Mouse (Mus musculus) lung, embryonic 16.5 days (tissue): ENCODE data around the gene Rapsn. TPM values are rescaled to one million over a fixed set of nuclear protein-coding genes. Genes with fewer than 3 reads are reported as not detected.

ENCODE experiments used
- ATAC-seq: fragments of 200-750 bp; cut with Nextera tagmentation; 2 replicates; pipeline ENCODE4 v1.8.0; 2017; ENCODE audit warnings: low read depth, mild to moderate bottlenecking, moderate library complexity
- H3K27ac ChIP-seq: fragments of 300-500 bp; sonication (generic); 2 replicates; pipeline ENCODE4 v1.5.1; 2014; ENCODE audit warnings: mild to moderate bottlenecking, control low read depth, low read length
- H3K27me3 ChIP-seq: fragments of 300-500 bp; sonication (generic); 2 replicates; pipeline ENCODE4 v1.6.1; 2014; ENCODE audit warnings: low read depth, low read length, mixed read lengths; ENCODE audit not compliant: control insufficient read depth, insufficient read depth
- H3K36me3 ChIP-seq: fragments of 300-500 bp; sonication (generic); 2 replicates; pipeline ENCODE4 v1.6.1; 2014; ENCODE audit warnings: low read length; ENCODE audit not compliant: control insufficient read depth, insufficient read depth
- H3K4me1 ChIP-seq: fragments of 300-500 bp; sonication (generic); replicated peaks from 2 replicates; pipeline ENCODE4 v1.6.1; 2014; ENCODE audit warnings: low read length, mixed read lengths; ENCODE audit not compliant: control insufficient read depth, insufficient read depth
- H3K4me2 ChIP-seq: fragments of 300-500 bp; sonication (generic); 2 replicates; pipeline ENCODE4 v1.6.1; 2014; ENCODE audit warnings: low read depth, low read length, control low read depth
- H3K4me3 ChIP-seq: fragments of 300-500 bp; sonication (generic); 2 replicates; pipeline ENCODE4 v1.5.1; 2014; ENCODE audit warnings: mild to moderate bottlenecking, low read length, control low read depth
- H3K9ac ChIP-seq: fragments of 300-500 bp; sonication (generic); 2 replicates; pipeline ENCODE4 v1.6.1; 2014; ENCODE audit warnings: low read length, control low read depth
- H3K9me3 ChIP-seq: fragments of 300-500 bp; sonication (generic); 2 replicates; pipeline ENCODE4 v1.6.1; 2016; ENCODE audit warnings: low read length; ENCODE audit not compliant: control insufficient read depth
- WGBS: fragments of 180-500 bp; shearing (Covaris S2); extraction: QIAGEN DNeasy Blood & Tissue Kit; methylation state at CpG from one replicate; pipeline ENCODE4 v1.1.7; 2014; 5-methylcytosine and 5-hydroxymethylcytosine counted together
- polyA plus RNA-seq: library from polyadenylated mRNA; unstranded; fragments of >200 nt; fragmentation: Nextera tagmentation; extraction: Ambion mirVana; gene quantifications from 2 replicates; pipeline ENCODE4 v1.2.1, GENCODE M21; 2015

Rapsn gene
- polyA plus RNA-seq, 1 experiment from 2014 or later: 2.0 TPM

GRCm38 (mm10) chr2:91061849-91062481 lies 26.5 kb downstream of the Rapsn start:
- no peaks in the 10 kb centered on the region for H3K9me3 ChIP-seq
- peak; percentile 53 for ATAC-seq
- H3K4me2 ChIP-seq: no peak overlapping the region

GRCm38 (mm10) chr2:91062779-91063606 lies 27.6 kb downstream of the Rapsn start:
- Histone ChIP-seq H3K27ac (no peak overlapping the region), H3K4me1 (no peaks in the 10 kb centered on the region), H3K36me3 (peaks cover 35% of the 10 kb centered on the region), H3K27me3 (no peaks in the 10 kb centered on the region), H3K9ac (no peak overlapping the region), H3K9me3 (no peaks in the 10 kb centered on the region), H3K4me2 (no peak overlapping the region), H3K4me3 (no peak overlapping the region)
- ATAC-seq: no peak
- WGBS: 89% methylated on average over 16 of the region's 16 CpGs

More at GRCm38 (mm10) chr2:91061849-91062481, 26.5 kb downstream of the Rapsn start:
- Histone ChIP-seq H3K4me1 (no peaks in the 10 kb centered on the region), H3K4me3 (no peak overlapping the region), H3K27me3 (no peaks in the 10 kb centered on the region), H3K36me3 (peaks cover 45% of the 10 kb centered on the region), H3K9ac (no peak overlapping the region), H3K27ac (peak overlapping the region; percentile 4)
- WGBS: 67% methylated on average over 6 of the region's 6 CpGs

DNA sequence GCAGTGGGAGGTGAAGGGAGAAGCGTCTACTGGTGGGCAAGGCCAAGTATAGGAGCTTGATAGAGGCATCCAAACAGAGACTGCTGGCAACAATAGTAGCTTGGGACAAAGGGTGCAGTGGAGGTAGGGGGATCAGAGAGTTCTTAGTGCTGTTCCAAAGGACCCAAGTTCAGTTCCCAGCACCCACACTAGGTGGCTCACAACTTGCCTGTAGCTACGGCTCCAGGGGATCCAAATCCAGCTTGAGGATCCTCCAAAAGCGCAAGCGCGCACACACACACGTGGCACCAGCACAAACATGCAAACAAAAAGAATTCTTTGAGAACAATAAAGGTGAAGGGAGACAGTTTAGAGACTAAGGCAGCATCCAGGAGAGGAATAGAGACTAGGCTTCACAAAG lies 28.8 kb downstream of the Rapsn start:
- Histone ChIP-seq H3K4me2 (no peak overlapping the region), H3K4me3 (no peak overlapping the region), H3K9ac (no peak overlapping the region), H3K36me3 (peaks cover 25% of the 10 kb centered on the region), H3K27ac (no peak overlapping the region), H3K9me3 (no peaks in the 10 kb centered on the region), H3K4me1 (peaks cover 11% of the 10 kb centered on the region), H3K27me3 (no peaks in the 10 kb centered on the region)
- no peak for ATAC-seq
- 84% methylated on average over 6 of the region's 6 CpGs for WGBS

GRCm38 (mm10) chr2:91065544-91065943 lies 30.1 kb downstream of the Rapsn start:
- 54% methylated on average over 3 of the region's 3 CpGs for WGBS
- H3K4me2 ChIP-seq: no peak overlapping the region
- peaks cover 20% of the 10 kb centered on the region for H3K36me3 ChIP-seq
- H3K27ac ChIP-seq: no peak overlapping the region
- no peak overlapping the region for H3K9ac ChIP-seq
- no peak for ATAC-seq
- no peaks in the 10 kb centered on the region for H3K9me3 ChIP-seq
- no peaks in the 10 kb centered on the region for H3K27me3 ChIP-seq
- H3K4me1 ChIP-seq: peaks cover 15% of the 10 kb centered on the region
- no peak overlapping the region for H3K4me3 ChIP-seq

- no peaks in the 10 kb centered on the region for H3K27me3 ChIP-seq
- H3K9ac ChIP-seq: no peak overlapping the region
- H3K4me2 ChIP-seq: no peak overlapping the region
- no peak for ATAC-seq
- WGBS: 84% methylated on average over 3 of the region's 3 CpGs
- H3K27ac ChIP-seq: no peak overlapping the region
- H3K4me3 ChIP-seq: no peak overlapping the region
- H3K36me3 ChIP-seq: peaks cover 14% of the 10 kb centered on the region
- H3K4me1 ChIP-seq: peaks cover 20% of the 10 kb centered on the region
- H3K9me3 ChIP-seq: no peaks in the 10 kb centered on the region
These were observed 31.0 kb downstream of the Rapsn start for GRCm38 (mm10) chr2:91066455-91066854.

DNA sequence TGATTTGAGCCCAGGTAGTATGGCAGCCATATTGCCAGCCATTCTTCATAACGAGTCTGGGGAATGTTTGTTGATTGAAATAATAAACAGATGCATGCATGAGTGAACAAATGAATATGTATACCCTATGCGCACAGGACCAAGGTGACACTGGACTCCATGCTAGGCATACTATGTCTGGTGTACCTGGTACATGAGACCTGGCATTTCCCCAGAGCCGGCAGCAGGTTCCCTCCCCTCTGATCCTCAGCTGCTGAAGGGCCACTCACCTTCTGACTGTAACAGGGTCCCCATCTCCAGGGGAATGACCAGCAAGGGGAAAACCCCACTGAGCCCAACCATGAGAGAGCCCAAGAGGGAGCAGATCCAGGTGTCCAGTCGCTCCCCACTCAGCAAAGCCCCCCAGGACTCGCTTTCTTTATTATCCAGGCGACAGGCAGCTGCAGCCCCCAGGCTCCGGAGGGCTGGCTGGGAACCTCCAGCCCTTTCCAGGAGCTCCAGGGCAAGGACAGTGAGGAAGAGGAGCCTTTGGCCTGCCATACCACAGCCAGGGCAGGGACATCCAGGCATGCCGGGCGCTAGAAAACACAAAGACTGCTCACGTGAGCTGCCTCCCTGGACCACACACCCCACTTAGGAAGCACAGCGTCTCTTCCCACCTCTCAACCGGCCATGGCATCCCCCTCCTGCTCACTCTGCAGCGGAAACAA lies 32.9 kb downstream of the Rapsn start:
- H3K4me3 ChIP-seq: peak overlapping the region; percentile 68
- peak overlapping the region; percentile 53 for H3K9ac ChIP-seq
- peaks cover 20% of the 10 kb centered on the region for H3K4me1 ChIP-seq
- peaks cover 5% of the 10 kb centered on the region for H3K36me3 ChIP-seq
- H3K27ac ChIP-seq: no peak overlapping the region
- 53% methylated on average over 13 of the region's 13 CpGs for WGBS
- ATAC-seq: no peak
- no peaks in the 10 kb centered on the region for H3K9me3 ChIP-seq
- H3K4me2 ChIP-seq: peak overlapping the region; percentile 83; the same call in 1 of the 2 replicates
- no peaks in the 10 kb centered on the region for H3K27me3 ChIP-seq

GRCm38 (mm10) chr2:91068872-91069165 lies 33.4 kb downstream of the Rapsn start:
- H3K4me1 ChIP-seq: peaks cover 20% of the 10 kb centered on the region
- H3K27me3 ChIP-seq: no peaks in the 10 kb centered on the region
- H3K27ac ChIP-seq: no peak overlapping the region
- peak overlapping the region; percentile 83 for H3K4me2 ChIP-seq
- H3K9ac ChIP-seq: peak overlapping the region; percentile 53
- H3K9me3 ChIP-seq: no peaks in the 10 kb centered on the region
- peak overlapping the region; percentile 68 for H3K4me3 ChIP-seq
- WGBS: 37% methylated on average over 6 of the region's 6 CpGs
- ATAC-seq: no peak
- H3K36me3 ChIP-seq: peaks cover 2% of the 10 kb centered on the region

- Histone ChIP-seq H3K36me3 (peaks cover 2% of the 10 kb centered on the region), H3K9me3 (no peaks in the 10 kb centered on the region), H3K4me2 (peak overlapping the region; percentile 83), H3K27ac (peak overlapping the region; percentile 84), H3K4me1 (peaks cover 20% of the 10 kb centered on the region), H3K9ac (peak overlapping the region; percentile 64), H3K4me3 (peak overlapping the region; percentile 68), H3K27me3 (no peaks in the 10 kb centered on the region)
- peak; percentile 5; the same call in 1 of the 2 replicates for ATAC-seq
- 5% methylated on average over 14 of the region's 14 CpGs for WGBS
These were observed 34.0 kb downstream of the Rapsn start for GRCm38 (mm10) chr2:91069306-91070000.
